Mouse (Mus musculus): ENCODE results near the gene Ecsit. TPM values are rescaled to one million over a fixed set of nuclear protein-coding genes. Genes with fewer than 3 reads are reported as not detected.
"Not testable (repeated sequence)": the region's sequence is repeated elsewhere in the genome, so short reads cannot be mapped to it uniquely, and the experiment has no call there.

Ecsit gene
- total RNA-seq, 2 experiments from 2014 or later, result 68.5 to 72.2 TPM

DNA sequence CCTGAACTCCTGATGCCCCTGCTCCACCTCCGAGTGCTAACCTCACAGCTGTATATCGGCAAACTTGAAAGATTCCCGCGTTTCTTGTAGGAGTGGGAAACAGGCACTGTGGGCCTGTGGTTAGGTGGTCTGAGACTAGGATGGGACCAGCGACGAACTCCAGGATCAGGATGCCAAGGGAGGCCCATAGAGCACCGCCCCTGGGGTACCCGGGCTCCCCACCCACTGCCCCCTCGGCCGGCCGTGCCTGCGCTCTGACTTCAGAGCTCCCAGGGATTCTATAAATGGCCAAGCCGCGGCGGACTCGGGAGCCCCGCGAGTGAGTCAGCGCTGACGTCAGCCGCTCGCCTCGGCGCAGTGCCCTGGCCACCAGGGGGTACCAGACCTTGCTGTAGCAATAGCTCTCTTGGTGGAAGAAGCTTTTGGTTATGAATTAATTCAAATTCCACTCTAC is 10.6 kb upstream of the Ecsit start:
- intact Hi-C loops (cut with DNase I; ENCODE audit: low total_unique reads), result no loop called here
- DNase-seq, result peak; percentile 85

DNA sequence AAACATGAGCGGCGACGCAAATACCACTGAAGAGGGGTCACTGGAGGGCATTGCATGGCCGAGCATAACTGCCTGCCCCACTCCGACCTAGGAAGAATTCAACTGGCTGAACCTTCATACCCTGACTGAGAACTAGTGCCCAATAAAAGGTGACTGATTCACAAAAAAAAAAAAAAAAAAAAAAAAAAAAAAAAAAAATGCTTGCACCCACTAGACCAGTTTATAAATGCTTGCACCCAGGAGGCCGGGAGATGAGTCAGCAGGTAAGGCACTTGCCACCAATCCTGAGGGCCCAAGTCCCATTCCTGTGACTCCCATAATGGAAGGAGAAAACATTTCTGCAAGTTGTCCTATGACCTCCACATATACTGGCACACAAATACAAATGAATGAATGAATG is 7.5 kb upstream of the Ecsit start:
- intact Hi-C loops (cut with DNase I; ENCODE audit: low total_unique reads), result no loop called here

DNA sequence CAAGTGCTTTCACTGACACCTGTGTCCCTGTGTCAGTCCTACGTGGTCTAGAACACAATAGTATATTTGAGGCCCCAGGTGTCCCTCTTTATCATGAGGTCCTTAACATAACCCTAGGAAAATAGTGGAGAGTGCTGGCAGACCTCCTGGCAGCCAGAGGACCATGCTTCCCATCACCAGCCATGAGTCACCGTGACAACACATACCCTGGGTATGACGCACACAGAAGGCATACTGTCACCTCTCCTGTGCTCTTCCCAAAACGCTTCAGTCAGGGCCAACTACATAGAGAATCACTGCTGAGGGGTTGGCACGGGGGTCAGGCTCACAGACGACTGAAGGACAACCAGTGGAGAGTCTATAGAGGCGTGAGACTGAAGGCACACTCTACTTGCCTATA is 4.7 kb upstream of the Ecsit start:
- intact Hi-C loops (cut with DNase I; ENCODE audit: low total_unique reads), result no loop called here
- no peak for DNase-seq

More for the DNA sequence above, 7.5 kb upstream of the Ecsit start:
- DNase-seq, result no peak

DNA sequence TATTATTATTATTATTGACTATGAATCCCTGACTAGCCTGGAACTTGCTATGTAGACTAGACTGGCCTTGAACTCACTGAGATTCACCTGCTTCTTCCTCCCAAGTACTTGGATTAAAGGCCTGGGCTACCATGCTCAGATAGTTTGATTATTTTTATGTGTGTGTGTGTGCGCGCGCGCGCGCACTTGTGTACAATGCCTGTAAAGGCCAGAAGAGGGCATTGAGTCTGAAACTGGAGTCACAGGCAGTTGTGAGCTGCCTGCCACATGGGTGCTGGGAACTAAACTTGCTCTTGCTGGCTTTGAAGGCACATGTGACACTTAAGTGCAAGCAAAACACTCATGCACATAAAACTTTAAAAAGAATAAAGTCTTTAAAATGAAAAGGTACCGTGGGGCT is 4.0 kb upstream of the Ecsit start:
- intact Hi-C loops (cut with DNase I; ENCODE audit: low total_unique reads), result no loop called here
- DNase-seq, result no peak

DNA sequence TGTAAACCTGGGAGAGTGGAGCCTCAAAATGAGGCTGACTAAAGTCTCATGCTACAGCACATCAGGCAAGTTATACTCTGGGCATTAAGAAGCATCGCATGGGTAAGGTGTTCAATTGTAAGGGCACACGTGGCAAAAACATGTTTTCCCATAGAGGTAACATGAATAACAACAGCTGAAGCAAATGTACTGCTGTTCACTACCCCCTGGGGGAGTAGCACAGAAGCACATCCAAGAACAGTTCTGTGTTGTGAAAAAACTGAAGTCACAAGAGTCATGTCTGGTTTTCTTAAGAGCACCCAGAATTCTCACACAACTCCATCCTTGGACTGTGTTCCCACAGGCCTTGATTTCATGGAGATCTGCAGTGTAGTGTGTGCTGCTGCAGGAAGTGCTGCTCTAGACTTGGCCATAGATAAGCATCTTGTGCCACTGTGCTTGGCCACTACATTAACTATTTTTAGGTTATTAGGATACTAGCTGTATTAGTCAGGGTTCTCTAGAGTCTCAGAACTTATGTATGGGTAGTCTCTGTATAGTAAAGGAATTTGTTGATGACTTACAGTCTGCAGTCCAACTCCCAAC is 1.9 kb upstream of the Ecsit start:
- no peak for DNase-seq
- intact Hi-C loops (cut with DNase I; ENCODE audit: low total_unique reads), result no loop called here

DNA sequence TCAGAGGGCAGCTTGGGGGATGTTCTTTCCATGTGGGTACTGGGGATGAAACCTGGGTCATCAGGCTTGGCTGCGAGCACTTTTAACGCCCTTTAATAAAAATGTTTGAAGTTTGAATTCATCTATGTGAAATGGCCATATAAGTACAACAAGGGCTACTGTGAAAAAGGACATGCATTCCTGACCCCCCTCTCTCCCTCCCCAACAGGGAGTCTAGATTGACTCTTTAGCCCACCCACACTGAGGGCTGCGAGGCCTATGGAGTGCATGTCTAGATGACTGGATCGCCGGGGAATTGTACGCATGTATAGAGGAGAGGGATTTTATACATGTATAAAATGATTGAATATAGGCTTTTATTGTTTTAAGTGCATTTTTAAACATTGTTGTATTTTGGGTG is 774 bp upstream of the Ecsit start:
- intact Hi-C loops (cut with DNase I; ENCODE audit: low total_unique reads), result no loop called here
- no peak for DNase-seq

DNA sequence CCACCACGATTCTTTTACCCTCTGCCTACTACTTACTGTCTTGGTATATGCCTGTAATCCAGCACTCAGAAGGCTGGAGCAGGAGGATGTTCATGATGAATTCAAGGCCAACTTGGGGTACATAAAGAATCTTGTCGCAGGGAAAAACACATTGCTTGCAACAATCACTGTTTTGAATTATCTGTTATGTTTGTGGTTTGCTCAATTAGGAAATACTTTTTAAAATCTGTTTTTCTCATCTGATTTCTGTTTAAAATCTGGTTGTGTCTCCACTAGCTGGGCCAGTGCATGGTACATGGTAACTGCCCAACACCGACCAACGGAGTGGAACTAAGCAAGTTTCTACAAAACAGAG is 594 bp downstream of the Ecsit start:
- intact Hi-C loops (cut with DNase I; ENCODE audit: low total_unique reads), result no loop called here
- no peak for DNase-seq

GRCm38 (mm10) chr9:22076223-22076622 is 9.0 kb downstream of the Ecsit start:
- DNase-seq, result no peak
- intact Hi-C loops (cut with DNase I; ENCODE audit: low total_unique reads), result no loop called here

GRCm38 (mm10) chr9:22075778-22076177 is 9.5 kb downstream of the Ecsit start:
- DNase-seq; intact Hi-C loops (cut with DNase I; ENCODE audit: low total_unique reads): not testable (repeated sequence)

GRCm38 (mm10) chr9:22072276-22072675 is 13.0 kb downstream of the Ecsit start:
- intact Hi-C loops (cut with DNase I; ENCODE audit: low total_unique reads), result no loop called here
- DNase-seq, result no peak

DNA sequence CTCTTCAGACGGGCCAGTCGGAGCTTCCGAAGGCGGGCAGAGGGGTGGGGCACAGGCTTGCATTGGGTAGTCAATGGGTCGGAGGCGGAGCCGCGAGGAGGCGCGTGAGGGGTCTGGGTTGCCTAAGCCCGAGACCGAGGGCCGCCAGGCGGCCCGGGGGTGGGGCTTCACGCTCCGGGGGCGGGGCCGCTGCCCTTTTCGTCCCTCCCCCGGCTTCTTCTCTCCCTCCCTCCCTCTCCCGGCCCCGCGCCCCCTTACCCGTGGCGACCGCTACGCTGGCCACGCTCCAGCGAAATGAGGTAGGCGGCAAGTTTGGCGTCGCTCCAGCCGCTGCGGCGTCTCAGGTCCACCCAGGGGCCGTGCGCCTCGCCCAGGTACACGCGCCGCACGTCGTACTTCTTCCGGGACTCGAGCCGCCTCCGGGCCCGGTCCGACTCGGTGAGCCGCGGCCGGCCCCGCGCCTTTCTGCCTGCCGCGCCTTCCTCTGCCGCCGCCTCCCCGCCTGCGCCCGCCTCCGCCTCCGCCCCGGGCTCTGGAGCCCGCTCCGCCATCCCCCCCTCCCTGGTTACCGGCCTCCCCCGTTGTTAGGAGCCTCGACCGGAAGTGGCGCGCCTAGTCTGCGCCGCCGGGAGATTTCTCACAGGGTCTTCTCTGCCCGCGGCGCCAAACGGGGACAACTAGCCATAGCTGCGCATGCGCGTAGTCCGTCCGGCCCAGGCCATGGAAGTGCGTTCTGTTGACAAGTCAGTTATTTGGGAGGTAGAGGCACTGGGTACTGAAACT is 14.3 kb downstream of the Ecsit start, which contains the start of the genes Gm49318 and Zfp653:
Gm49318 (minus strand) TSS at position 469 of the 783 bp plus-strand sequence.
Zfp653 (minus strand) TSS at position 586 of the 783 bp plus-strand sequence.
- DNase-seq, result peak; percentile 98
- intact Hi-C loops (cut with DNase I; ENCODE audit: low total_unique reads), result no loop called here

- DNase-seq, result no peak
- intact Hi-C loops (cut with DNase I; ENCODE audit: low total_unique reads), result no loop called here
Observed at GRCm38 (mm10) chr9:22069881-22070553, 15.2 kb downstream of the Ecsit start.

- intact Hi-C loops (cut with DNase I; ENCODE audit: low total_unique reads), result loop anchor here (2.0 kb wide), 1 partner anchor 76 kb away; no protein-coding TSS in a partner anchor
- no peak for DNase-seq
Observed at GRCm38 (mm10) chr9:22067195-22067594, 18.0 kb downstream of the Ecsit start.

GRCm38 (mm10) chr9:22066433-22066832 is 18.8 kb downstream of the Ecsit start:
- DNase-seq, result peak; percentile 53
- intact Hi-C loops (cut with DNase I; ENCODE audit: low total_unique reads), result loop anchor here (2.0 kb wide), 1 partner anchor 76 kb away; no protein-coding TSS in a partner anchor

- intact Hi-C loops (cut with DNase I; ENCODE audit: low total_unique reads), result loop anchor here (2.0 kb wide), 1 partner anchor 77 kb away; no protein-coding TSS in a partner anchor
Observed at GRCm38 (mm10) chr9:22065642-22066041, 19.6 kb downstream of the Ecsit start.

DNA sequence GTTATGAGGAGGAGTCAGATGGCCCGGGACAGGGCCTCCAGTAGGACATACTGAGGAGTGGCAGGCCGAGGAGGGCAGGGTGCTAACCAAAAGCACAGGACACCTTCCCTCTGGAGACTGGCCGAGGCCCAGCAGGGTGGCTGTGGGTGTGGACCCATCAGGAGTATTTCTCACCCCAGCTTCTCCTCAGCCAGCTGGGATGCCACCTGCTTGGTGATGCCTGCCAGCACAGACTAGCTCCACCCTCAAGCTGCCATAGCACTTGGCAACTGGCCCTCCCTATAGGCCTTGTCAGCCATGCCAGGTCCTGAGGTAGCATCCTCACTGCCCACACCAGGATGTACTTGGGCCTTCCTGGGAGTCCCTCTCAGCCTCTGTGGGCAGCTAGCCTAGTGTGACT is 20.9 kb downstream of the Ecsit start:
- DNase-seq, result no peak
- intact Hi-C loops (cut with DNase I; ENCODE audit: low total_unique reads), result no loop called here

More at GRCm38 (mm10) chr9:22065642-22066041, 19.6 kb downstream of the Ecsit start:
- no peak for DNase-seq

GRCm38 (mm10) chr9:22061339-22061738 is 23.9 kb downstream of the Ecsit start:
- intact Hi-C loops (cut with DNase I; ENCODE audit: low total_unique reads), result no loop called here

DNA sequence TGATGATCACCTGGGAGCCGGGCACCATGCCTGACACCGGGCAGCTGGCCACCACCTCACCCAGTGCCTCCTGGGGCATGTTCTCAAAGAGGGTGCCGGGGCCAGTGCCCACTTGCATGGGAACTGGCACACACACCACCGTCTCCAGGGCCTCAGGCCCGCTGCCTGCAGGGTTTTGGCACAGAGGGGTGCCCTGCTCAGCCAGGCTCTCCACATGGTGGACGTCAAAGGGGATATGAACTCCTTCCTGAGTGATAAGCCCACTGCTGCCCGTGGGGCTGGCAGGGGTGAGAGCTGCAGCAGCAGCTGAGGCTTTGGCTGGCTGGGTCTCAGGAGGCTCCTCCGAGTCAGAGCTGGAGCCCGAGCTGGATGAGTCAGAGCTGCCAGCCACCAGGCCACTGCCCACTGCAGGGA is 27.2 kb downstream of the Ecsit start:
- intact Hi-C loops (cut with DNase I; ENCODE audit: low total_unique reads), result no loop called here
- peak; percentile 27 for DNase-seq

More at GRCm38 (mm10) chr9:22061339-22061738, 23.9 kb downstream of the Ecsit start:
- no peak for DNase-seq

- intact Hi-C loops (cut with DNase I; ENCODE audit: low total_unique reads), result no loop called here
- DNase-seq, result no peak
Observed at GRCm38 (mm10) chr9:22057031-22057517, 28.2 kb downstream of the Ecsit start.

DNA sequence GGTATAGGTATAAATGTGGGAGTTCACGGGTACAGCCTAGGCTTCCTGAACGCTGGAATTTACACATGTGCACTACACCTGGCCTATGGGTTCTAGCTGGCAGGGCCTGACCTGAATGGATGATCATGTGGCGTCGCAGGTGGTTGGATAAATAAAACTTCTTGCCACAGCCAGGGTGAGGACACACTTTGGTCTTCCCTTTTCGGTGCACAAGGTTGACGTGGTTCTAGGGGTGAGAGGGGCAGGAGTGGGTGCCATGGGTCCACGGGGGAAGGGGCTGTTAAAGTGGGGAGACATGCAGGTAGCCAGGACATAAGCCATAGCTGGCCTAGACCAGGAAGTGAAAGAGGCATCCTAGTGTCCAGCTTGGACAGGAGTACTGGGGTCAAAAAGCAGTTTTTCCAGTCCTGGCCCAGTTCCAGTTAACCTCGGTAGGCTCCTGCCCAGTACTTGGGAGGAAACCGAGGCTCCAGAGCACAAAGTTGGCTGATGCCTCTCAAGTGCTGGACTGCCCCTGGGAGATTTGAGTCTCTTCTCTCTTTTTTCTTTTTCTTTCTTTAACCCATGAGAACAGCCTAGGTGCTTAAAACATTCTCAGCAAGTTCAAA is 28.8 kb downstream of the Ecsit start:
- no peak for DNase-seq
- intact Hi-C loops (cut with DNase I; ENCODE audit: low total_unique reads), result no loop called here

Measured in gastrocnemius, postnatal 14 days (tissue).